Mouse (Mus musculus) kidney, postnatal 14 days (tissue): ENCODE measurements at regions not wholly inside any gene's neighbourhood (a gene's known extent, or its start where the extent isn't known, plus 50 kb on each side); places are given as distances from the start of the nearest gene placed in this dataset.

ENCODE experiments used
- DNase-seq: peaks from one replicate; pipeline ENCODE4 v3.0.0; 2022; ENCODE audit warnings: mixed read lengths

DNA sequence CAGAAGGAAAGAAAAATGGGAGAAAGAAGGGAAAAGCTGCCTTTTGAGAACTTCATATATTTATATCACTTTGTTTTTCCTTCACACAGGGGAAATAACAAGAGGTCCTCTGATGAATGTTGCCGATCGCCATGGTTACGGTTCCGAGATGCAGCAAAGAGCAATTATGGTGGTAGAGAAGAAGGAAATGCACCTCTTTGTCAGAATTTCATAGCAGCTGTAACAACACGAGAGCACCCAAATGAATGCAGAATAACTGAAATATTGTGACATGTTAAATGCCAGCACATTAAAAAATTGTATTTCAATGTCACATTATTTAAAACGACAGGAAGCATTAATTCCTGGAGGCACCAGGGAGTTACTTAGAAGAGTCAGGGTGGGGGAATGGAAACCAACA lies 279.4 kb downstream of the Mctp2 start:
- peak; percentile 29 for DNase-seq

DNA sequence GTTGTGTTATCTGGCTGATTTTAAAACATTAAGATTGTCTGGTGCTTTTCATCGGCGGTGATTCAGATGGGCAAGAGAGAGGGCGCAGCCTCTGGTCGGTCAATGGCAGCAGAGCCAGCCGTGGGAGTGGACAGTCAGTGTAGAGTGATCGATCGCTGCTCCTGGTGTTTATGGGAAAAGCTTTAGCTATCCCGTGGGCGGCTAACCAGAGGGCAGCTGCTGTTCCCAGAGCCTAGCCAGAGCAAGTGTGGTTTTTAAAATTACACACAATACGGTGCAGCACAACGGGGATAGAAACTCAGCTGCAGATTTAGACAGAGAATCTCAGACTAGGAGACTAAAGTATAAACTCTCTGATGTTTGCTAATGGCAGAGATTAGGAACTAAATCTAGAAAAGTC lies 297.3 kb downstream of the Mctp2 start:
- no peak for DNase-seq

DNA sequence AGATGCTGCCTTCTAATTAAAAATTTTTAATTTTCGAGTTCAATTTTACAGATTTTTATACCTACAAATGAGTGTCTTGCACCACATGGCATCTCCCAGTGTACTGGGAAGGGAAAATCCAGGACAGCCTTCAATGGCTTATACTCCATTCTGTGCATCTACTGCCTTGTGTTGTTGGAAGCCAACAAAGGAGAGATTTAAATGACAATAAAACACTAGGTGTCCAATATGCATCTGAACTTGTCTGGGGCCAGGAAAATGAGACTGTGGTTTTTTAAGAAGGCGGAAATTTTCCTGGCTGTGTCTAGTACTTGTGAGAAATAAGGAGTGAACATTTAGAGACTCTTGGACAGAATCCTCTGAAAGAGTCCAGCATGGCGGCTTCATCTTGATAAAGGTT lies 302.1 kb downstream of the Mctp2 start:
- no peak for DNase-seq

DNA sequence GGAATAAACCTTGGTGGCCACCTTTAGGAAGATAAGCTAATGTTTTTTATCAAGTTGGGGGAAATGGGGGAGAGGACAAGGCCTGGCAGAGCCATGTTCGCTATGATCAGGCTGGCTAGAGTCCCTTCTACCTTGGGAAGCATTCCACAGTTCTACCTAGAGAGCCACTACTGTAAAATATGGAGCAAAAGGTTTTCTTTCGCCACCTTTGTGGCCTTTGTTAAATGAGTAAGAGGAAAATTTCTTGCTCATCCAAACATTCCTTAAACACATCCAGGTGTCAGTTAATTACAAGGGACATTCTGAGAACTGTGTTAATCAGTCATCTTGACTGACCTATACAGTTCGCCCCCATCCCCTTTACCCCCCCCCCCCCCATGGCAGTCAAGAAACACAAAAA lies 313.9 kb downstream of the Mctp2 start:
- DNase-seq, result no peak

DNA sequence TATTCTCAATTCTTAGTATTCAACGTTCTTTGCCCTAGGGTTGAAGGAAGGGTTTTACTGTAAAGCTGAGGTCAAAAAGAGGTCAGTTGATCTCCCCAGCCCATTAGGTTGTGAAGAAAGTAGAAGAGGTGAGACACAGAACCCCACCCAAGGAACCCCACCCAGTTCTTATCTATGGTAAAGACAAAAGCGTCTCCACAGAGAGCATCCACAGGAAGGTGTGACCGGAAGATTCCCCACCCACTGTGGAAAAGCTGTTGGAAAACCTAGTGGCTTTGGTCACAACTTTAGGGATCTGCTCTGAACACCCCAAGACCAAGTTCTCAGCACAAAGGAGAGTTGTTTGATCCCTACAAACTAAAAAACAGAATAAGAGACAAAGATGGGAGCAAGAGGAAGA lies 314.6 kb downstream of the Mctp2 start:
- DNase-seq, result no peak

DNA sequence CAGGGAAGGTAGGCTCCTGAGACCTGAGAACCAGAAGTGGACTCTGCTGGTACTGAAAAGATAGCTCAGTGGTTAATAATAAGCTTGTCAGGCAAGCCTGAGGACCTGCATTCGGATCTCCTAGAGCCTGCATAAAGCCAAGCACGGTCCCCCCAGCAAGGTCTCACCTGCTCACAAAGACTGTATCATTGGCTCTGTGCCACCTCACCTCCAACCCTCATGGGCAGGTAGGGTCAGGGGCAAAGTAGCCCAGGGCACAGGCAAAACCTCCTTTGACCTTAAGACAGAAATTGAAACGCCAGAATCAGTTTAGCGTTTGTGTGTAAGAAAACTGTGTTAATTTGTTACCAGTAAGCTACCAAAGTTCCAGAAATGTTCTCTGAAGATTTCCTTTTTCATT lies 315.2 kb downstream of the Mctp2 start:
- peak; percentile 59 for DNase-seq

DNA sequence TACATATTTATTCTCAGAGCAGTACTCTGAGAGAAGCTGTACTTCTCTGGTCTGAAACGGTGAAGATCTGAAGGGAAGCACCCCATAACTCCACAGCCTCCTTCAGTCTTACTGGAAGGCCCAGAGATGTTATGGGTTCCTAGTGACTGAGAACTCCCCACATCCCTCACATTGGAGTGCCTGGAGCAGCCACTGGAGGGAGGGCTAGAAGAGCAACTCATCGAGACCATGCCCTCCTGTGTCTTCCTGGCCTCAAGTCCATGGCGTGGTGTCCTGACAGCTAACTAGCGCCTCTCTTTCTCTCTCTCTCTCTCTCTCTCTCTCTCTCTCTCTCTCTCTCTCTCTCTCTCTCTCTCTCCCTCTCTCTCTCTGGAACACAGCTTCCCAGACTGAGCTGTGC lies 340.4 kb downstream of the Mctp2 start:
- no peak for DNase-seq

DNA sequence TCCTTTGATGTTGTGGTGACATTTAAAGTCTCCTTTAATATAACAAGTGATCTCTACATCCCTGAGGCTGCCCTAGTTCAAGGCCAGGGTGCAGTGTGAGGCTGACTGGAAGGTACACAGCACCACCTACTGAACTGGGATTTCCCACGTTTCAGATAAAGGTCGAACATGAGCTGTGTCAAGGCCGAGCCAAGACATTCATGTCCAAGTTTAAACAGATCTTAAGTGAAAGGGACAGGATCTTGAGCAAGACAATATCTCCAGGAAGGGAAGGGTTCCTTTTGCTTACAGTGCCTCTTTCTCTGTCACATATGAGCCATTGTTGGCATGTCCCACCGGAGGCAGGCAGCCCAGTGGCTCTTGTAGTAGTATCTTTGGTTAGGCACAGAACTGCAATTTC lies 343.0 kb downstream of the Mctp2 start:
- DNase-seq, result peak; percentile 66

DNA sequence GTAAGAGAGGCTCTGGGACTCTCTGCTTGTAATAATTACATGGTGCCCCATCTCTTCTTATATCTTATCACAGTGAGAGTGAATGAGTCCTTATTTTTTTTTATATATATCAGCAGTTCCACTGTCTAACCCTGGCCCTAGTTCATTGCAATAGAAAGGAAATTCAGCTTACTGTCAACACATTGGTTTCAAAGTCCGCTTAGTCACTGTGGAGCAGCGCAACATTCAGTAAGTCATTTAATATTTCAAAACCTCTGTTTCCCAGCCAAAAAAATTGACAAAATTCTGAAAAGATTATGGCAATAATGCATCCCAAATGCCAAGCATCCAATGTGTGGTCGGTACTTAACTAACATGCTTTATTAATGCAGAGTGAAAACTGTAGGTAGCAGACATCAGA lies 343.6 kb downstream of the Mctp2 start:
- no peak for DNase-seq

DNA sequence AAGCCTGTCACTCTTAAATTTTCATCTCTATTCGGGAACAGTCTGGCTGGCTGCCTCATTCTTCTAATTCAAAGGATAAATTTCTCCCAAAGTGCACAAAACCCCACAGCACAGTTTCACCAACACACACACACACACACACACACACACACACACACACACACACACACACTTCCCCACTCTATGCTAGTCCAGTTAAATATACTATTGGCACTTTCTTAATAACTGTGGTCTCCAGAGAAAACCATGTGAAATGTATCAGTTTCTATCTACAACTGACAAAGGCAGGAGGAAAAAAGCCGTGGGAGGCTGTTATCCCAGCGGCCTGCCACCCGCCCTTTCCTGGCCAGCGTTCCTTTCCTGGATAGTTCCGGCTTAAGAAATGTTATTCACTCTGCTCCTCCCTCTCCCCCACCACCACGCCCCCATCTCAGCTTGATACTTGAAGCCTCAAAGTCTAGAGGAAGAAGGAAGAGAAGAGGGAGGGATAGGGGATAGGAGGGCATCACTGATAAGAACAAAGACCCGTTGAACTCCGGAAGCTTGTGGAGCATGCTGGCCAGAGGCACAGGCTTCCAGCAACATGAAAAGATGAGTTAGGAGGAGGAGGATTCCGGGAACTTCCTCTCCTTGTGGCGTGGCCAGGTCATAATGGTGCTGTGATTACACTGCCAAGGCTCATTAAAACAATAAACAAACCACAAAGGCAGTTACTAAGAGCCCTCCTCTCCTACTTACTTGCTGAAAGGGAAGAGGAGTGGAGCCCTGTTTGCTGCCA lies 345.8 kb downstream of the Mctp2 start:
- peak; percentile 86 for DNase-seq

DNA sequence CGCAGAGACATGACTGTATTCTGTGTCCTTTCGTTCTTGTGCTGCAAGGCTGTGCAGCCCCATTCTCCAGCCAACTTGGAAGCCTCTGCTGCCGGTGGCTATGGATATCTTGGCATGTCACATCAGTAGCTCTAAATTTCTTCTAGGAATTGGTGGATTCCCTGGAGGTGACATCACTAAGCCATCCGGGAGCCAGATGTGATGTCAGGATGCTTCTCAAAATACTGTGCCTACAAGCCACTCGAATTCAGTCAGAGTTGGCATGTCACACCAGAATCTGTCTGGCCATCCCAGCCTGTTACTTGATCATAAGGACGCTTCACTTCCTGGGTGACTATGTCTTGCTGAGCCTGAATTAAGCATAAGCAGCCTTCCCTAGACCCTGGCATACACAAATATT lies 359.9 kb downstream of the Mctp2 start:
- no peak for DNase-seq

DNA sequence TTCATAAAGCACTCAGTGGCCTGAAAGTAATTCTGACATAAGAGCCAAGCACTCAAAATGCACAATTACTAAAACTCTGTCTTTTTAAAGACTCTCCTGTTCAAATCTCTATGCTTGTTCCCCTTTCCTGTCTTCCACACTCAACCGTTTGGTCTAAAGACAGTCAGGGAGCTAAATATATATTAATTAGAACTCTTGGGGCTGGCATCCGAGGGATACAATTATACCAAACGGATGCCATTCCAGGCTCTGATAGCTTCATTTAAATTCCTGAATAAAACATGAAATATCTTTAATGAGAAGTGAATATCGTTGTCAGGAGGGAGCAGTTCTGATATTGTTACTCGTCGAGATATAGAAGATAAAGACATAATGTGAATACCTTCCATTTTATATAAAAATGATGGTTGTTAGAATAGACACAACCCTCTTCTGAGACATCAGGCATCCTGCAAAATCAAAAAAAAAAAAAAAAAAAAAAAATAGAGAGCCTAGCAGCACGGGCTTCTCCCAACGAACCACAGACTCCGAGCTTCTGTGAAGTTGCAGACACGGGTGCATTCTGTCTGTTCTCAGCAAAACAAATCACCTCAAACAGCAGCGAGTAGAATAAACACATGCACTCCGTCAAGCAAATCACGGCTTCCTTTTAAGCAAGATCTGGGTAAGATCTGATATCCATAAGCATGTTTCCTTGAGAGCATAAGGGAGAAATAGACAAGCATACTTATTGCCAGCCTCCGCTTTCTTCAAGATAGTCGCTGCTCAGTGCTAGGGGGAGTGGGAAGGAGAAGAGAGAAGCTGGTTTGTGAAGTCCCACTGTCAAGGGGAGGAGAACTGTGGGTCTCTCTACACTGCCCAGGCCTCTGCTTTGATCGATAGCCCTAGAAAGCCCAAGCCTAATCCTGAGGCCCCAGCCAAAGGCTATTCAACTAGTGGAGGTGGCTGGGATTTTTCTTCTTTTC lies 363.0 kb downstream of the Mctp2 start:
- no peak for DNase-seq

DNA sequence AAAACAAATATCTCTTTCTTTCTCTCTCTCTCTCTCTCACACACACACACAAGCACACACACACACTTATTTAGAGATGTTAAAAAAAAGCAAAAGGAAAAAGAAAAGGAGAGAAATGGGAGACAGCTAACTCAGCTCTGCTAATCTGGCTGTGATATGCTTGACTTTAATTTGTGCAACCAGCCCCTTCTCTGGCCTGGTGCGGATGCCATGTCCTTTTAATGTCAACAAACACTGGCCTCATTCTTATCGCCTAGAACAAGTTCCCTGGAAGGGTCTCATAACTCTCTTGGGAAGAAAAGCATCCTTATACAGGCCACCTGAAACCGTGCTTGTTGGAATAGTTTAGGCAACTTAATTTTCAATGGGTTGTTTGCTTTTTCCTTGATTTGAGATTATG lies 368.7 kb downstream of the Mctp2 start:
- DNase-seq, result no peak

DNA sequence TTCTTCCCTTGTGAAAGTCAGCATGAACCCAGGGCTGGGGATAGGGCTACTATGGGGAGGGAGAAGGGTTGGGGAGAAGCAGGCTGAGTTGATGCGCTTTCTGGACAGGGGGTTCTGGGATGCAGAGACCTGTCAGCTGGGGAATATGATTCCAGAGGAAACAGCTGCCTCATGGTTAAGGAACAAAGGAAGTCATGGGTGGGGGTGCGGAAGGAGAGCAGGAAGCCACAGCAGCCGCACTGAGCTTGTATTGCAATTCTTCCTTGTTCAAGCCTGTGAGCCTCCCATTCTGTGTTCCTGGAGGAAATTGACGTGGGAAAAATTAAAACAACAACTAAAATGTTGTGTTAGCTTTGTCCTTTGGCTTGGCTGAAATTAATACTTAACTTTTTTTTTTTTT lies 369.7 kb downstream of the Mctp2 start:
- DNase-seq, result peak; percentile 63
